Mouse (Mus musculus): ENCODE data around the gene Prkn.

- no peak for TF ChIP-seq POLR2A (IDR thresholded peaks at IDR 0.05; ENCODE audit: low read depth, low read length)
- TF ChIP-seq CTCF (IDR thresholded peaks at IDR 0.05; ENCODE audit: borderline replicate concordance, insufficient read depth, low read length) = no peak
Observed at GRCm38 (mm10) chr17:10791661-10792060, 48.5 kb upstream of the Prkn start.
